Mouse (Mus musculus) gastrocnemius, postnatal 25 days (tissue): ENCODE measurements around the gene Plscr4. TPM values are rescaled to one million over a fixed set of nuclear protein-coding genes. Genes with fewer than 3 reads are reported as not detected.

Experiments used
- DNase-seq: peaks from one replicate; pipeline ENCODE4 v3.0.0; 2022
- total RNA-seq, 2 experiments: library from RNA; stranded (reverse); gene quantifications; 1 replicate in 1 of 2; 2 replicates in 1 of 2; pipeline ENCODE4 v1.2.3; 2021

Gene Plscr4
- total RNA-seq, 2 experiments from 2014 or later: 3.1 to 3.7 TPM

GRCm38 (mm10) chr9:92511696-92512095, 54.5 kb downstream of the Plscr4 start:
- DNase-seq: no peak

- no peak for DNase-seq
Measured at GRCm38 (mm10) chr9:92517036-92517435, 59.9 kb downstream of the Plscr4 start.

- DNase-seq: no peak
Measured at GRCm38 (mm10) chr9:92520751-92521150, 63.6 kb downstream of the Plscr4 start.

- no peak for DNase-seq
Measured at GRCm38 (mm10) chr9:92524506-92524905, 67.3 kb downstream of the Plscr4 start.

GRCm38 (mm10) chr9:92530055-92530454, 72.9 kb downstream of the Plscr4 start:
- DNase-seq: no peak

- no peak for DNase-seq
Measured at GRCm38 (mm10) chr9:92537735-92538134, 80.6 kb downstream of the Plscr4 start.

GRCm38 (mm10) chr9:92538216-92538615, 81.0 kb downstream of the Plscr4 start:
- DNase-seq: no peak

Other genes with a start within 250 kb of the Plscr4 start
- gene Plscr1, start 207.6 kb upstream of the Plscr4 start, total RNA-seq: 1 to 10 TPM in 1 of 2 experiments, under 1 TPM in 1; 0.97 to 1.2 TPM
- gene Plscr2, start 181.8 kb upstream of the Plscr4 start, total RNA-seq: 1 to 10 TPM; 1.3 to 1.5 TPM
- gene 1700057G04Rik, start 148.0 kb upstream of the Plscr4 start, total RNA-seq: not detected
- gene Plod2, start 84.8 kb downstream of the Plscr4 start, total RNA-seq: 1 to 10 TPM; 4.0 to 4.4 TPM